Mouse (Mus musculus) heart, adult 8-10 months (tissue): Measurements from ENCODE around the gene Npas3. TPM values are rescaled to one million over a fixed set of nuclear protein-coding genes. Genes with fewer than 3 reads are reported as not detected.

Experiments
- DNase-seq: peaks from one replicate; pipeline ENCODE4 v3.0.0; 2022; ENCODE audit warnings: low spot score
- total RNA-seq, 4 experiments: library from RNA; stranded (reverse); gene quantifications; 2 replicates each; pipeline ENCODE4 v1.2.4; 2022

Gene Npas3
- total RNA-seq, 4 experiments from 2014 or later, result 0.05 to 0.20 (median 0.17) TPM

GRCm38 (mm10) chr12:53864436-53865136 is 616.1 kb downstream of the Npas3 start:
- DNase-seq, result no peak

- DNase-seq, result no peak
Observed at GRCm38 (mm10) chr12:53865691-53866090, 617.2 kb downstream of the Npas3 start.

GRCm38 (mm10) chr12:53869981-53870380 is 621.5 kb downstream of the Npas3 start:
- no peak for DNase-seq

- DNase-seq, result no peak
Observed at GRCm38 (mm10) chr12:53875226-53875625, 626.7 kb downstream of the Npas3 start.

GRCm38 (mm10) chr12:53876693-53877092 is 628.2 kb downstream of the Npas3 start:
- DNase-seq, result no peak

GRCm38 (mm10) chr12:53881684-53882083 is 633.2 kb downstream of the Npas3 start:
- DNase-seq, result no peak

GRCm38 (mm10) chr12:53882863-53883262 is 634.4 kb downstream of the Npas3 start:
- no peak for DNase-seq

- no peak for DNase-seq
Observed at GRCm38 (mm10) chr12:53888624-53889023, 640.1 kb downstream of the Npas3 start.

- no peak for DNase-seq
Observed at GRCm38 (mm10) chr12:53895909-53896308, 647.4 kb downstream of the Npas3 start.

- DNase-seq, result no peak
Observed at GRCm38 (mm10) chr12:53908761-53909160, 660.3 kb downstream of the Npas3 start.

GRCm38 (mm10) chr12:53910192-53910591 is 661.7 kb downstream of the Npas3 start:
- DNase-seq, result no peak

GRCm38 (mm10) chr12:53922153-53922552 is 673.7 kb downstream of the Npas3 start:
- DNase-seq, result no peak

GRCm38 (mm10) chr12:53948826-53949225 is 700.3 kb downstream of the Npas3 start:
- DNase-seq, result no peak

- no peak for DNase-seq
Observed at GRCm38 (mm10) chr12:53962004-53962403, 713.5 kb downstream of the Npas3 start.

- DNase-seq, result no peak
Observed at GRCm38 (mm10) chr12:53963534-53963933, 715.1 kb downstream of the Npas3 start.

- DNase-seq, result no peak
Observed at GRCm38 (mm10) chr12:53969378-53970174, 721.1 kb downstream of the Npas3 start.

GRCm38 (mm10) chr12:53970721-53971120 is 722.2 kb downstream of the Npas3 start:
- DNase-seq, result no peak

- no peak for DNase-seq
Observed at GRCm38 (mm10) chr12:53973414-53973813, 724.9 kb downstream of the Npas3 start.

GRCm38 (mm10) chr12:53981575-53982507 is 733.4 kb downstream of the Npas3 start:
- DNase-seq, result no peak

GRCm38 (mm10) chr12:53983946-53984345 is 735.5 kb downstream of the Npas3 start:
- no peak for DNase-seq

GRCm38 (mm10) chr12:53985851-53986842 is 737.7 kb downstream of the Npas3 start:
- DNase-seq, result no peak
